Mouse (Mus musculus) heart, embryonic 14.5 days (tissue): ENCODE data around the gene Galnt16. TPM values are rescaled to one million over a fixed set of nuclear protein-coding genes. Genes with fewer than 3 reads are reported as not detected.

Source experiments
- ATAC-seq: fragments of 200-750 bp; cut with Nextera tagmentation; 2 replicates; pipeline ENCODE4 v1.8.0; 2017; ENCODE audit warnings: low read depth, moderate TSS enrichment; ENCODE audit not compliant: insufficient number of reproducible peaks, insufficient read depth, low FRiP score
- H3K27ac ChIP-seq, 2 experiments: fragments of 200-500 bp in 1 of 2; fragments of 300-500 bp in 1 of 2; sonication (generic) in 1 of 2; replicated peaks in 1 of 2; 2 replicates each; pipeline ENCODE4 v1.5.1; 2012 to 2014; ENCODE audit warnings: low read depth in 2 of 2, low read length in 2 of 2, control low read depth in 1 of 2, mild to moderate bottlenecking in 1 of 2, mixed read lengths in 1 of 2; ENCODE audit not compliant: control insufficient read depth in 1 of 2, insufficient read depth in 1 of 2
- H3K27me3 ChIP-seq: fragments of 300-500 bp; sonication (generic); 2 replicates; pipeline ENCODE4 v1.6.1; 2014; ENCODE audit warnings: mild to moderate bottlenecking, low read length, control low read depth; ENCODE audit not compliant: control insufficient read depth, insufficient read depth
- H3K36me3 ChIP-seq: fragments of 300-500 bp; sonication (generic); 2 replicates; pipeline ENCODE4 v1.6.1; 2014; ENCODE audit warnings: mild to moderate bottlenecking, control low read depth, low read length, mixed read lengths; ENCODE audit not compliant: control insufficient read depth, insufficient read depth
- H3K4me1 ChIP-seq, 2 experiments: fragments of 200-500 bp in 1 of 2; fragments of 300-500 bp in 1 of 2; sonication (generic) in 1 of 2; 2 replicates each; pipeline ENCODE4 v1.6.1; 2012 to 2014; ENCODE audit warnings: low read length in 2 of 2, control low read depth in 1 of 2, mixed read lengths in 1 of 2; ENCODE audit not compliant: control insufficient read depth in 2 of 2, insufficient read depth in 2 of 2
- H3K4me2 ChIP-seq: fragments of 300-500 bp; sonication (generic); 2 replicates; pipeline ENCODE4 v1.6.1; 2014; ENCODE audit warnings: mild to moderate bottlenecking, low read length
- H3K4me3 ChIP-seq, 2 experiments: fragments of 200-500 bp in 1 of 2; fragments of 300-500 bp in 1 of 2; sonication (generic) in 1 of 2; 2 replicates each; pipeline ENCODE4 v1.5.1; 2012 to 2014; ENCODE audit warnings: low read length in 2 of 2, mild to moderate bottlenecking in 2 of 2, control low read depth in 1 of 2, low read depth in 1 of 2, moderate library complexity in 1 of 2; ENCODE audit not compliant: control insufficient read depth in 1 of 2, insufficient read depth in 1 of 2
- H3K9ac ChIP-seq: fragments of 300-500 bp; sonication (generic); 2 replicates; pipeline ENCODE4 v1.6.1; 2014; ENCODE audit warnings: mild to moderate bottlenecking, low read length
- H3K9me3 ChIP-seq: fragments of 300-500 bp; sonication (generic); 2 replicates; pipeline ENCODE4 v1.6.1; 2016; ENCODE audit warnings: low read length, control low read depth; ENCODE audit not compliant: control insufficient read depth
- WGBS: fragments of 180-500 bp; shearing (Covaris S2); extraction: QIAGEN DNeasy Blood & Tissue Kit; methylation state at CpG from one replicate; pipeline ENCODE4 v1.1.7; 2014; 5-methylcytosine and 5-hydroxymethylcytosine counted together
- polyA plus RNA-seq: library from polyadenylated mRNA; unstranded; fragments of >200 nt; fragmentation: Nextera tagmentation; extraction: Ambion mirVana; gene quantifications from 2 replicates; pipeline ENCODE4 v1.2.1, GENCODE M21; 2014

Galnt16 gene
- polyA plus RNA-seq, 1 experiment from 2014 or later: 2.4 TPM

GRCm38 (mm10) chr12:80561904-80562303 is 43.8 kb downstream of the Galnt16 start:
- no peaks in the 10 kb centered on the region for H3K9me3 ChIP-seq
- 28% methylated on average over 2 of the region's 2 CpGs for WGBS
- H3K9ac ChIP-seq: no peak overlapping the region
- no peaks in the 10 kb centered on the region for H3K36me3 ChIP-seq
- H3K4me2 ChIP-seq: no peak overlapping the region
- H3K4me1 ChIP-seq: peaks cover 16 to 21% of the 10 kb centered on the region in 2 experiments
- H3K27ac ChIP-seq: peak overlapping the region in 1 of 2 experiments; percentile 76; a peak in 2 of 4 replicates
- no peak overlapping the region for H3K4me3 ChIP-seq
- no peaks in the 10 kb centered on the region for H3K27me3 ChIP-seq
- ATAC-seq: no peak

DNA sequence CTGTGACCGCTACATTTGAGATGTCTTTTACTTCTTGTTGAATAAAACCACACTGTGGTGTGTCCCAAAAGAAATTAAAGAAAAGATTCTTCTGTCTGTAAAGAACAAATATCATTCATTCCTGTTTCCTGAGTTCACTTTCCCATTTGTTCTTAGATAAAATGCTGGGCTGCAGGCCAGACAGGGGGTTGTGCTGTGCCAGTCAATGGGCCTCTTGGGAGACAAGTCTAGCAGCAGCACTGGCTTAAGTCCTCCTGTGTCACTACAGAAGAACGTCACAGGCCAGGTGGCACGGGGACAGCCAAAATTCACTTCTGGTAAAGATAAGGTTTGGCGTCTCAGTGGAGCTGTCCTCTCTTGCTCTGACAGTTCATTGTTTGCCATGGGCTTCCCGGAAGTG is 44.7 kb downstream of the Galnt16 start:
- Histone ChIP-seq H3K4me1 (peaks cover 19 to 21% of the 10 kb centered on the region in 2 experiments), H3K9me3 (no peaks in the 10 kb centered on the region), H3K27me3 (no peaks in the 10 kb centered on the region), H3K4me3 (no peak overlapping the region), H3K9ac (no peak overlapping the region), H3K27ac (peak overlapping the region; percentile 65 to 76; a peak in 3 of 4 replicates), H3K36me3 (no peaks in the 10 kb centered on the region), H3K4me2 (peak overlapping the region; percentile 3; the same call in 1 of the 2 replicates)
- ATAC-seq: peak; percentile 64; the same call in 1 of the 2 replicates
- WGBS: 26% methylated on average over 5 of the region's 5 CpGs

DNA sequence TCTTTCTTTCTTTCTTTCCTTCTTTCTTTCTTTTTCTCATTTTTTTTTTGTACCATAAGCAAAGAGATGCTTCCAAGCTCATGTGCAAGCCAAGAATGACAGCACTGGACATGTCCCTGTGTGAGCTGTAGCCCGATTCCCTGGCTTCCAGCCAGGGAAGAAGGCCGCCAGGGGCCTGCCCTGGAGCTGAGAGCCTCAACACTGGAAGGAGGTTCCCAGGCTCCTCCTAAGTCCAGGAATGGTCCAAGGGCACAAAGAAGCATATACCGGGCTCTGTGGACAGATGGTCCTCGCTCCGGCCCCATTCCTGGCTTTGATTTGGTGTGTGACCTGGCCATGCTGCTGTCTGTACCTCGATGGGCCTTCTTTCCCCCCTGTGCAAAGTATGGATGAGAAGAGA is 46.9 kb downstream of the Galnt16 start:
- H3K4me1 ChIP-seq: peaks cover 19 to 21% of the 10 kb centered on the region in 2 experiments
- H3K4me3 ChIP-seq: no peak overlapping the region
- H3K4me2 ChIP-seq: no peak overlapping the region
- 63% methylated on average over 6 of the region's 6 CpGs for WGBS
- H3K9ac ChIP-seq: no peak overlapping the region
- H3K36me3 ChIP-seq: no peaks in the 10 kb centered on the region
- no peak overlapping the region for H3K27ac ChIP-seq
- no peaks in the 10 kb centered on the region for H3K27me3 ChIP-seq
- no peaks in the 10 kb centered on the region for H3K9me3 ChIP-seq
- no peak for ATAC-seq

- Histone ChIP-seq H3K4me2 (no peak overlapping the region), H3K36me3 (no peaks in the 10 kb centered on the region), H3K9ac (no peak overlapping the region), H3K4me3 (no peak overlapping the region), H3K27ac (no peak overlapping the region), H3K4me1 (peaks cover 19 to 21% of the 10 kb centered on the region in 2 experiments), H3K9me3 (no peaks in the 10 kb centered on the region), H3K27me3 (no peaks in the 10 kb centered on the region)
- no peak for ATAC-seq
- 69% methylated on average over 2 of the region's 2 CpGs for WGBS
Measured at GRCm38 (mm10) chr12:80565793-80566192, 47.7 kb downstream of the Galnt16 start.

GRCm38 (mm10) chr12:80566502-80566901 is 48.4 kb downstream of the Galnt16 start:
- peaks cover 19 to 21% of the 10 kb centered on the region in 2 experiments for H3K4me1 ChIP-seq
- no peaks in the 10 kb centered on the region for H3K27me3 ChIP-seq
- H3K36me3 ChIP-seq: no peaks in the 10 kb centered on the region
- no peak overlapping the region for H3K4me2 ChIP-seq
- H3K9me3 ChIP-seq: no peaks in the 10 kb centered on the region
- H3K27ac ChIP-seq: no peak overlapping the region
- H3K4me3 ChIP-seq: no peak overlapping the region
- ATAC-seq: no peak
- no peak overlapping the region for H3K9ac ChIP-seq
- WGBS: 74% methylated on average over 4 of the region's 4 CpGs

GRCm38 (mm10) chr12:80567375-80567774 is 49.3 kb downstream of the Galnt16 start:
- H3K36me3 ChIP-seq: no peaks in the 10 kb centered on the region
- no peaks in the 10 kb centered on the region for H3K27me3 ChIP-seq
- H3K4me2 ChIP-seq: no peak overlapping the region
- no peaks in the 10 kb centered on the region for H3K9me3 ChIP-seq
- H3K4me3 ChIP-seq: no peak overlapping the region
- ATAC-seq: no peak
- H3K9ac ChIP-seq: no peak overlapping the region
- WGBS: 39% methylated on average over 3 of the region's 3 CpGs
- peaks cover 14 to 16% of the 10 kb centered on the region in 2 experiments for H3K4me1 ChIP-seq
- H3K27ac ChIP-seq: peak overlapping the region in 1 of 2 experiments; percentile 36; a peak in 1 of 4 replicates

- Histone ChIP-seq H3K4me3 (no peak overlapping the region), H3K4me2 (no peak overlapping the region), H3K9me3 (no peaks in the 10 kb centered on the region), H3K9ac (no peak overlapping the region), H3K4me1 (peaks cover 14% of the 10 kb centered on the region in 2 experiments), H3K27me3 (no peaks in the 10 kb centered on the region), H3K27ac (no peak overlapping the region), H3K36me3 (no peaks in the 10 kb centered on the region)
- ATAC-seq: no peak
- WGBS: 84% methylated on average over 2 of the region's 2 CpGs
Measured at GRCm38 (mm10) chr12:80569561-80569960, 51.5 kb downstream of the Galnt16 start.

- Histone ChIP-seq H3K9ac (no peak overlapping the region), H3K27me3 (no peaks in the 10 kb centered on the region), H3K4me3 (no peak overlapping the region), H3K4me2 (peak overlapping the region; percentile 57), H3K4me1 (peaks cover 18 to 20% of the 10 kb centered on the region in 2 experiments), H3K27ac (peak overlapping the region; percentile 20 to 69), H3K9me3 (no peaks in the 10 kb centered on the region), H3K36me3 (no peaks in the 10 kb centered on the region)
- WGBS: 54% methylated on average over 4 of the region's 4 CpGs
- peak; percentile 35; the same call in 1 of the 2 replicates for ATAC-seq
Measured at GRCm38 (mm10) chr12:80574318-80574717, 56.2 kb downstream of the Galnt16 start.
